Mouse (Mus musculus): ENCODE results near the gene Irf8.
"Not testable (repeated sequence)": the region's sequence is repeated elsewhere in the genome, so short reads cannot be mapped to it uniquely, and the experiment has no call there.

Gene Irf8

DNA sequence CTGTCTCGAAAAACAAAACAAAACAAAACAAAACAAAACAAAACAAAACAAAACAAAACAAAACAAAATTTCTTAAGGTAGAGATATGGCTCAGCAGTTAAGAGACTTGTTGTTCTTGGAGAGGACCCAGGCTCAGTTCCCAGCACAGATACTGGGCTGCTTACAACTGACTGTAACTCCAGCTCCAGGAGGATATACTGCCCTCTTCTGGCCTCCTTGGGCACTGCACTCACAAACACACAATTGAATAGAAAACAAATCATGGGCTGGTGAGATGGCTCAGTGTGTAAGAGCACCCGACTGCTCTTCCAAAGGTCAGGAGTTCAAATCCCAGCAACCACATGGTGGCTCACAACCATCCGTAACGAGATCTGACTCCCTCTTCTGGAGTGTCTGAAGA lies 12.1 kb upstream of the Irf8 start:
- DNase-seq = not testable (repeated sequence)

DNA sequence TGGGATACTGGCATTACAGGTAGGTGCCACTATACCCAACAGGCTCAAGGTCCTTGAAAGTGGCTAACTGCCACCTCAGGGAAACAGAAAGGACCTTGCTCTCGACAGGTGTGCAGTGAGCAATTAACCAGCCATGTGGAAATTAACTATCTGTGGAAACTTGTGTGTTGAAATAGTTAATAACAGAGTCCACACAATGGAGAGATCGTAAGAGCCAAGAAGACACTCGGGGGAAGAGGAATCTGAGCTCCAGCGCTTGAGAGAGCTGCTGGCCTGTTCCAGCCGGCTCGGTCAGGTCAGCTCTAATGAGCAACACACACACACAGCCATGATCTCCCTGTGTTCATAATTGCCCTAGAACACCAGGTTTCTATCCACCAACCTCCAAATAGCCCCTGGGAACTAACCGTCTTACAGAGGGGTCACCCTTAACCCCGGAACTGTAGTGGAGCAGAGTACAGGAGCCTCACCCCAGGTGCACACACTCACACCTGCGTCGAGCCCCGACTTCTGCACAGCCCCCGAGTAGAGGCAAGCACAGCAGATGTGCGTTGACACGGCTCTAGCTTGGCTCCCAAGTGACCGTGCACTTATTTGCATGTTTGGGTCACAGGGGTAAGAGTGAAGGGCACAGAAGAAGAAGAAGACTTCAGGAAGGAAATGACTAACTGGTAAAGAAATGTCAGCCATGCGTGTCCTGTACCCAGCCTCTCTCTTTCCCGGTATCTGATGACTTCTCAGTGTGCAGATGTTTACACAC lies 11.2 kb upstream of the Irf8 start:
- DNase-seq = no peak

DNA sequence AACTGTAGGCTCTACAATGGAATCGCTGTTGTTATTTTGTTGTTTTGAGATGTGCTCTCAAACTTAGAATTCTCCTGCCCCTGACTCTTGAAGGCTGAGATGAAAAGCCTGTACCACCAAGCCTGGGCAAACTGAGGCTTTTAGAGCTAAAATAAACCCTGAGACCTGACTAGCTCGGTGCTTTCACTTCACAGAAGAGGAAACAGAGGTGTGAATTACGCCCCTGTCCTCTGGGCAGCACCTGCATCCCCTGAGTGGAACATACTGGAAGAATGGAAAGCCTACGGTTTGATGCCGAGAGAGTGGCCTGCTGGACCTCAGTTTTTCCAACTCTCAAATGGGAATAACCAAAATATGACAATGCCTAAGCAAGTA lies 10.6 kb upstream of the Irf8 start:
- no peak for DNase-seq

DNA sequence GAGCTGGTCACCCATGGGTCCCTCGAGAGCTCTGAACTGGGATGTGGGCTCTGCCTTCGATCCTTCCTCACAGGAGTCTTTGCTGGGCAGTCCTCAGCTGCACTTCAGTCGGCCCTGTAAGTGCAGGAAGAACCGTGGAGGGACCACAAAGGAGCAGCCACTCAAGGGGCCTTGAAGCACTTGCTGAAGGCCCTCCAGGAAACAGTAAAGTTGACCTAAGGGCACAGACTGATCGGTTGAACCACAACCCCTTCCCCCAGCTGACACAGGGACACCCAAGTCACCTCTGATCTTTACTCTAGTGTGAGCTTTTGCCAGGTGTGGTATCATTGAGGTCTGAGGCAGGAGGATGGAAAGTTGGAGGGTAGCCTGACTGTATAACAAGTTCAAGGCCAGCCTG lies 10.1 kb upstream of the Irf8 start:
- DNase-seq = no peak

DNA sequence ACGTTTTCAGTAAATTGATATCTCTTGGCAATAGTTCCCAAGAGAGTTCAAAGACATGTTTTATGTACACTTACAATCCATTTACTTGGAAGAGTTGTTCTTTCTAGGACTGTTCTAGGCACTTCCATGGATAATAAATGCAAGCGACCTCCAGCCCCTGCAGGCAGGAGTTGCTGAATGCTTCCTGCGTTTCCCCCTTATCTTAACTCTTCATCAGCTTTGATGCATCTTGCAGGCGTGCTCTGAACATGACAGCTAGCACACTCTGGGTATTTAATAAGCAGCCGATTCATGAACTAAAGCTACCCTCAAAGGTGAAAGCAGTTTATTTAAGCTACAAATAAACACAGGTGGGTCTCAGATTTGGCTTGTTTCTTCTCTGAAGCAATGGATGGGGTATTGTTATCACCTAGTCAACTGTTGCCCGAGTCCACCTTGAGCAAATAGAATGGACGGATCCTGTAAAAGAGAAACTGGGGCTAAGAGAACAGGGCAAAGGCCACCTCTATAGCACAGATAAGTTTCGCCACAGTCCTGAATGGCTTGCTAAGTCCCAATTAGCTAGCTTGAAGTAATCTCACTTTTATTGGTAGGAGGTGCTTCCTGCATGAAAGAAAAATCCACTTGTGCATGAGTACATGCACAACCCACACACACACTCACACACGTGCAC lies 7.5 kb upstream of the Irf8 start:
- DNase-seq = no peak

DNA sequence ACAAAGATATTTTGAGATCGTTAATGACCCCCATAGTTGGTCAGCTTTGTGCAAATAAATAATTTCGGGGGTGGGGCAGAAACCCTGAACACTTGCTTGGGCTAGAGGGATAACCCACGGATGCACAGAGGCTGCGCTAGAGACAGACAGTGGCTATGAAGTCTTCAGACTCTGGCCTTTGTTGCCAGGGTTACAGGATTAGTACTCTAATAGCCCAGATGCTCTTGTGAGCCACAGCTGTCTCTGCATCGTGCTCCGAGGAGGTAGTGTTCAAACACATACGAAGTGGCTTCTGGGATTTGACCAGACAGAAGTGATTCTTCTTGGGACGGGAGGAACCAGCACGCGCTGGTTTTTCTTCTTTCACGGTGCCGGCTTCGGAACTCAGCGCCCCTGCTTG lies 4.6 kb upstream of the Irf8 start:
- DNase-seq = no peak

DNA sequence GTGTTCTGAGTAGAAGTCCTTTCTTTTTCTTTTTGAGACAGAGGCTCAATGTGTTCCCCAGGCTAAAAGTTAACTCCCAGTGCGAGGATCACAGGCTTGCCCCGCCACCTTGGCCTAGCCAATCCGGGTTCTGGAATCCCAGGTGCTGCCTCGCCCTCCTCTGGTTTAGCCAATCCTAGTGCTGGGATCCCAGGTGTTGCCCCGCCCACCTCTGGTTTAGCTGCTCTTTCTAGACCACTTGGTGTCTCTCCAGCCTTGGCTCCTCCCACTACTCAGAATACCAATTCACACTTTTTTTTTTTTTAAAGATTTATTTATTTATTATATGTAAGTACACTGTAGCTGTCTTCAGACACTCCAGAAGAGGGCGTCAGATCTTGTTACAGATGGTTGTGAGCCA lies 4.1 kb upstream of the Irf8 start:
- peak; percentile 59 for DNase-seq

DNA sequence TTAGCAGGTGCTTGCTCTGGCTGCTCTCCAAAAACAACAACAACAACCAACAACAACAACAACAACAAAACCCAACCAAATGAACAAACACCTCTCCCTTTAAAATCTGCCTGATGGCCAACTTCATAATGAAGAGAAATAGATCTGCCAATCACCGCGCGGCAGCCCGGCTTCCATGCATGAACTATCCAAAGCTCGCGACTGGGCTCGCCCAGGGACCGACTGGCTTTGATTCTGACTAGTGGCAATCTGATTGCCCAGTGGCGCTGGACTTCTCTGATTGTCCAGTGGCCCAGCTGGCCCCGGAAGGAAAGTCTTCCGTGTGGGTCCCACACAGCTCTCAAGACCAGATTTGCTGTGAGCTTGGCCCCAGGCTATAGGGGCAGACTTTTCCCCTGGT lies 328 bp downstream of the Irf8 start:
- peak; percentile 72 for DNase-seq

DNA sequence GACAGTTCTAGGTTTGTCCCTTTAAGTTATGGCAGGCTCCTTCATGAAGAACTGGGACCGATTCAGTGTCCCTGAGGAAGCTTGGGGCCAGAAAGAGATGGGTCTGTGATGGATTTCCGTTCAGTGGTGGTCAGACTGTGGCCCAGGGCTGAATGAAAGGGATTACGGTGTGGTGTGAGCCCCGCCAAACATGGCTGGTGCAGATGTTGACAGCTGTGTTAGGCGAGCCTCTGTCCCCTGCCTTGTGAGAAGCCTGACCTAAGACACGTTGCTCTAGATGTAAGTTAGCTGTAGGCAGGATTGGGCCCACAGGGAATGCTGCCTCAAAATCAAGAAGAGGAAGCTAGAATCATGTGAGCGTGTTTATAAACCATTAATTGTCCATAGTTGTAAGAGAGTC lies 1.0 kb downstream of the Irf8 start:
- DNase-seq = no peak

DNA sequence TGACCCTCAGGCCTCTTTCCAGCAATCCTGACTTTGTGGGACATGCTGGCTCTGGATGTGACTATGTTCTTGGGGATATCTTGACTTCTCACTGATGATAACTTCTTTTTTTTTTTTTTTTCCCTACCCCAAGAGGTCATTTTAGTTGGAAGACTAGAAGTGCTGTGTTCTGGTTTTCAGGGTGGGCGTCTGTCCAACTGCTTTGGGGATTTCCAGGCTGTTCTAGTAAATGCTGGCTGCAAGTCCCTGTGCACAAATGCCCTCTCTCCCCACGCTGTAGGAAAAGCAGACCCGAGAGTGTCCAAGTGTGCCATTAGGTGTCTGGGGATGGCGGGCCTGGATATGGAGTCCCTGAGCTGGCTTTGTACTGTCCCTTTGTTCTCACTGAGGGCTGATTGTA lies 2.6 kb downstream of the Irf8 start:
- DNase-seq = no peak

DNA sequence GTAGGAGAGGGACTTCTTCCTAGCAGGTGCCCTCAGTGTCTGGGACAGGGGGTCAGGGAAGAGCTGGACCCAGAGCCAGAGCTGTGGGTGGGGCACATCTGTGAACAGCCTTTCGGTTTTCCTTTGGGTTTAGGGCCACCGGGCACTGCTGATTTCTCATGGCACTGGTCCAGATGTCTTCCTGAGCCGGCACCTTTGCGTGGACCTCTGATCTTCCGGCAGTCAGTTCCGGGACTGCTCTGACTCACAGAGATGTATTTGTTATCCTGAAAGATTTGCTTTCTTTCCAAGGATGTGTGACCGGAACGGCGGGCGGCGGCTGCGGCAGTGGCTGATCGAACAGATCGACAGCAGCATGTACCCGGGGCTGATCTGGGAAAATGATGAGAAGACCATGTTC lies 3.4 kb downstream of the Irf8 start:
- DNase-seq = no peak

DNA sequence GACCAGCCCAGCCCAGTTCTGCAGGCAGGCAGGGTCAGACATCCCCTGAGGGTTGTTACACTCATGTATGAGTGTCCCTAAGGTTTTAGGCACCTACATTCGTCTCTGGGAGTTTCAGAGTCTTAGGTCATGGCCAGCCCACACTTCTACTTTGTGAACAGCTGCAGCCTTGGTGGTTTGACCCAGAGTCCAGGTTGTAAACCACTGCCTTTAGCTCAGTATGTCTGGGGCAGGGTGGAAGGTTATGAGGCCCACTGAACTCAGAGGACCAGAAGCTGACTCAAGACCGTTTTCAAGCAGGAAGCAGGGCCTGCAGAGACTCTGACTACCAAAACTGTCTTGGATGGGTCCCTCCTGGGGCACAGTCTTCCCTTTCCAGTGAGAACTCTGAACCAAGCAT lies 4.4 kb downstream of the Irf8 start:
- DNase-seq = no peak

DNA sequence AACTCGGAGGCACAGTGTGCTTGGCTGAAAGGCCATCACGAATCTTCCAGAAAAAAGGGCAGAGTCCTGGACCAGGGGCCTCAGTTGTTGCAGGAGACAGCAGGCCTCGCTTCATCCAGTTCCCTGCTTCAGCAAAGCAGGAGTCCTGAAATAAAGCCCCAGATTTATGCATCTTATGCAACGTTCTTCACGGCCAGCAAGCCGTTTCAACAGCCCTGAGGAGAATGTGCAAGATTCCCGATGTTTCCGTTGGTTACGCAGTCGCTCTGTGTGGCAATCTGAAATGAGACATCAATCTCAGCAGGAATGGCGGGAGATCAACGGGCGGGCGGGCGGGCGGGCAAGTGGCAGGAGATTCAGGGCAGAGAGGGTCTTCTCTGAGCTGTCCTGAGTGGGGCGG lies 4.8 kb downstream of the Irf8 start:
- DNase-seq = no peak

DNA sequence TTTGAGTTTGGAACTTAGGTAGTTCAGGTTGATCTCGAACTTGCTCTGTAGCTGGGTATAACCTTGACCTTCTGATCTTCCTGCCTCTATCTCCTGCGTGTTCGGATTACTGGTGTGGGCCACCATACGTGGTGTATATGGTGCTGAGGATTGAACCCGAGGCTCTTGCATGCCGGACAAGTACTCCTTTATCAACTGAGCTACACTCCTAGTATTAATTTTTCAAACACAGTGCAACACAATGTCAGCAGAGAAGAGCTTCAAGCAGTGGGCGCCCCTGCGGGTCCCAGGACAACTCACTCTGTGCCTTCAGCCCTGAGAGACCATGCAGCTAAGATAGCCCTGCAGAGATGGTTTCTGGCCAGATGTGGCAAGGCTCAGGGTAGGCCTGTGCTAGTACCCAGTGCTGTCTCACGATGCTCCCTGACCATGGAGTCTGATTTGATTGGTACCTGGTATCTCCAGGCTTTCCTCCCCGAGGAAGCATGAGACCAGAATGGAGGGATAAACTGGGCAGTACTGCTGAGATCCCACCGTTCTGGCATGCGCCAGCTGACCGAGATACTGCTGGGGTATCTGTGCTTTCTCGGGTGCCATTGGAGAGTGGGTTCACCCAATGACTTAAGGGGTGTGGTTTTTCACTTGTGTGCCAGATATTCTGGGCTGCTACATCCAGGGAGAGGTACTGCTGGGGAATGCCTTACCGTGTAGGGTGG lies 5.8 kb downstream of the Irf8 start:
- DNase-seq = no peak

DNA sequence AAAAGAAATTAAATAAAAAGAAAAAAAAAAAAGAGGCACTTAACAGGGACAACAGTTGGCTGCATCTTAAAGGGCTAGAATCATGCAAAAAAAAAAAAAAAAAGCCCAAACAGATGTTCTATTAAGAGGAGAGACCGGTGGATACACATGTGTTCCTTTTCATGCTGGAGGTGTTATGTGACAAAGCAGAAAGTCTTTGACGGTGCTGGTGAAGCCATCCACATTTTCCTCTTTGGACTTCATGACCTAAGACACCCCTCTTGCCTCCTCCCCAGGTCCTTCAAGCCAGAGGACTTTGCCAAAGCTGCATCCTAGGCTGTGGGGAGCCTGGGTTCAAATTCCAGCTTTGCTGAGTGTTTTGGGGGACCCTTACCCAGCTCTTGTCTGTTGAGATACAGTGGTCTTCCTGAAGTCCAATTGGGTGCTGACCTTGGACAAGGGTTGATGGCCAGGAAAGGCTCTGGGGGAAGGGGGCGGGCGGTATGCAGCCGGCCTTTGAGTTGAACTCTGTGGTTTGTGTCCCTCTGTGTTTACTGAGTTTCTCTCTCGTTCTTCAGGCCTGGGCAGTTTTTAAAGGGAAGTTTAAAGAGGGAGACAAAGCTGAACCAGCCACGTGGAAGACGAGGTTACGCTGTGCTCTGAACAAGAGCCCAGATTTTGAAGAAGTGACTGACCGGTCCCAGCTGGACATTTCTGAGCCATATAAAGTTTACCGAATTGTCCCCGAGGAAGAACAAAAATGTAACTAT lies 7.2 kb downstream of the Irf8 start:
- DNase-seq = peak; percentile 74

DNA sequence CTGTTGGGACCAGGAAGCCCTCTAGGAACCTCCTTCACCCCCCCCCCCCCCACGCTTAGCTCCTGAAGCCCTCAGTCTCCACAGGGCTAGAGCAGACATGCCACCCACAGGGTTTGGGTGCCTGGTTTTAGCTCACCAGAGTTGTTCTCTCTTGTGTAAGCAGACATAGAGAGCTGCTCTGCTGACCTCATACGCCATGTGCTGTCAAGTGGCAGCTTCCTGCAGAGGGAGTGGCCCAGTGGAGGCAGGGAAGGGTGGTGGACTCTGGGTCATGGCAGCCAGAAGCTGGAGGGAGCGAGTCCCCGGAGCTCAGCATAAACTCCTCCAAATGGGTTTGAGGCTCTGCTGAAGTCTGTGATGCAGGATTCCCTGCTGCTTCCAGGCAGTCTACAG lies 7.7 kb downstream of the Irf8 start:
- peak; percentile 63 for DNase-seq

DNA sequence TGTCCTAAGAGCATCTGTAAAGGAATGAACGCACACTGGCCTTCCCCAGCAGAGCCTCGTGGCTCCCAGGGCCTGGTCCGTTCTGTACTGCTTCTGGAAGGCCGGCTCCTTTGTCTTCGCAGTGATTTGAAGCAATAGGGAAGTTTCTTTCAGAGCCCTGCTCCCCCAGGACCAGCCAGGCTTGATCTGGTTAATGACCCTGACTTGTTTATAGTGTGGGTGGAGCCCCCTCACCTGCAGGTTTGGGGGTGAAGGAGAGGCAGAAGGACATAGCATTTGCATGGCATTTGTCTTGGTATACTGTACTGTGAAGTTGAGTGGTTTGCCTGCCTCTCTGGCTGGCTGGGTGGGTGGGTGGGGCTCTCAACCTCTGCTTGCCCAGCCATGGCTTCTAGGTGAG lies 8.3 kb downstream of the Irf8 start:
- DNase-seq = no peak

DNA sequence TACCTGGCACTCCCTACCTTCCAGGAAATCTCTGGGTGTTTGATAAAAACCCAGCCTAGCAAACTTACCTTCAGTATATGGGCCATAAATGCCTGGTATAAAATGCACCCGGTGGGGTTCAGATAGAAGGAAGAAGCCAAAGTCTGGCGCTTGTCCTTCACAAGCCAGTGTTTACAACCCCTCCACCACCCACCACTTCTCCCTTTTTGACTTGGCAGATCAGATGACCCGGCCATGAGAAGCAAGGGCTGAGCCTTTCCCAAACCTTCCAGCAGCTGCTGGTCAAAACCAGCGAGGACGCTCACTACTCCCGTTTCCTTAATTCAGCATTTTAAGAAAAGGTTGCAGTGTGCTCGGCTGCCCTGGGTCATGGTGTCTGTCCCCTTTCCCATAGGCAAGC lies 9.1 kb downstream of the Irf8 start:
- no peak for DNase-seq

DNA sequence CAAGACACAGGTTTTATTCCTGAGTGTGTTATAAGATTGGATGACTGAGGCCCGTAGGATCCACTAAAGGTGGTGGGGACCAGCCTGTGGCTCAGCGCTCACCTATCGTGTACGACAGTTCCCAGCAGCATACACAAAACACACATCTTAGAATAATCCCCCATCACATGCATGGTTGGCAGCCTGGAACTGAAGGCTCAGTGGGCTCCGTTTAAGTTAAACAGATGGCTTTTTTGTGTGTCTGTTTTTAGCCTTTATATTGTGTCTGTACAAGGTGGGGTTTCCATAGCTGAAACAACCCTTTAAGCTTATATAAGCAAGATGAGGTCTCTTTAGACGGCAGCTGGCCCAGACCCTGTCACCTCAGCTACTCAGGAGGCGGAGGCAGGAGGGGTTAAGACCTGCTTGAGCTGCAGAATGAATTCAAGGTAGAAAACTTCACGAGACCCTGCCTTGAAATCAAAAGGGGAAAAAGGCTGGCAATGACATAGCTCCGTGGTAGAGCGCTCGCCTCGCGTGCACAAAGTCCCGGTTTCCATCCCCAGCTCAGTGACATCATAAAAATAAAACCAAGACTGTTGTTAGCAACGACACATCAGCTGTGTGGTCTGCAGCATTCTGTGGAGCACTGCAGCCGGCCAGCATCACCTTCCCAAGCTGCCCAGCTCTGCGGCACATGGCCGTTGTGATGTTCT lies 10.0 kb downstream of the Irf8 start:
- no peak for DNase-seq

DNA sequence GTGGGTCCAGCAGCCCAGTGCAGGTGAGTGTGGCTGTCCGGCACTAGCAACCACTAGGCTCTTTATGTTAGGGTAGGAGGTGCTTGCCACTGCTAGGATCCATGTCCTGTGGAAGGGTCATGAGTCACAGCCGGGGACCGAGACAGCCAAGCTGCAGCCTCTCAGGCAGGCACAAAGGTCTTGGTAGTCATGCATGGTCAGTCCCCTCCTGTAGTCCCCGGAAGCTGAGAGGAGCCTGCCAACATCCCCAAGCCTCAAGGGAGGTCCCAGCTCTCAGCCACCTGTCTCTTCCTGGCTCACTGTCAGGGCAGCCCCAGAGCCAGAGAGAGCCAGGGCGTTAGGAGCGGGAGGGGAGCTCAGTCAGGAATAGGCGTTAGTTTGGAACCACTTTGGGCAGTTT lies 11.1 kb downstream of the Irf8 start:
- no peak for DNase-seq

DNA sequence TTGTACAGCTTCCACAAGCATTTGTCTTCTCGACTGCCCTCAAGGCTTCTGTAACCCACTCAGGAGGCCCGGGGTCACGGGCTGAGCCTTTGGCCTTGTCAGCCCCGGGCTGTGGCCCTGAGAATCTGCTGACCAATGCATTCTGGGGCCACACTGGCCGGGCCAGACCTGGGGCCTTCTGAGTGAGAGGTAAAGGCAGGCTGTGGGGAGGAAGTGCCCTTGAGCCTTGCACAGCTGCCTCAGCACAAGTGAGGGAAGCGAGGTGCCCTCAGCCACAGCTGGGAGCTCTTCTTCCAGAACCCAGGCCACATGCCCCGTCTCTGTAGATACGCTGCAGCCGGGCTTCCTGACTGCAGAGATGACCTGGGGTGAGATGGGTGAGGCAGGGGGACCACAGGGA lies 14.5 kb downstream of the Irf8 start:
- DNase-seq = peak; percentile 58

DNA sequence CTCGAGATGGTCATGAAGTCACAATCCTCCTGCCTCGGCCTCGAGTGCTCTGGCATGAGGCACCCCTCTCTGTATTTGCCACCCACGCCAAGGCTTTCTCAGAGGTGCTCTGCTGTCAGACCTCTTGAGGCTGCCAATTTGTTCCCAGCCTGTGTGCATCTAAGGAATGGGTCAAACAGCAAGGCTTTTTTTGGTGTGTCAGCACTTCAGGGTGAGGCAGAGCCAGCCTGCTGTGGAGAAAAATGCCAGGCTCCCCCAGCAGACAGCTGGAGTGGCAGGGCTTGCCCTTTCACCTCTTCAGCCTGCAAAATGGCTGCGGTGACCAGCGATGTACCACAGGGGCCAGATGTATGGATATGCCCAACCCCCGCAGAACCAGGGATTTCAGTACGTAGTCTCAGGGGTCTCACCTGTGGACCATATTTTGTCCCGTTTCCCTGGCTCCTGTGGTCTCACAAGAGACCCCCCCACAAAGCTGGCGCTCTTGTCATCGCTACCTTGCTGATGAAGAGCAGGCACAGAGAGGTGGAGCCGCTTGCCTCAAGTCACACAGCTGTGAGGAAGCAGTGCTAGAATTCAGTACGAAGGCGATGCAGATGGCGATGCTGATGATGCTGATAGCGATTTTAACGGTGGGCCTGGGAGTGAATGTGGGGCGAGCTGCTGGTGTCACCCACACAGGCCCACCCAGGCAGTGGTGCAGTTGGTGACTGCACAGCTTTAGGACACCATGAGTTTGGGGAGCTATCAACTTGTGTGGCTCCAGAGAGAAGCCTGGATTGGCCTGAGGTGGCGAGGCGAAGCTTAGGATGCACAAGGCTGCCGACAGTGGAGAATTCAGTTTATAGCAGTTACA lies 15.3 kb downstream of the Irf8 start:
- DNase-seq = peak; percentile 39

All from kidney, postnatal 14 days (tissue).